ENCODE assay signal across 9 mouse cellular contexts in the genomic region with DNA sequence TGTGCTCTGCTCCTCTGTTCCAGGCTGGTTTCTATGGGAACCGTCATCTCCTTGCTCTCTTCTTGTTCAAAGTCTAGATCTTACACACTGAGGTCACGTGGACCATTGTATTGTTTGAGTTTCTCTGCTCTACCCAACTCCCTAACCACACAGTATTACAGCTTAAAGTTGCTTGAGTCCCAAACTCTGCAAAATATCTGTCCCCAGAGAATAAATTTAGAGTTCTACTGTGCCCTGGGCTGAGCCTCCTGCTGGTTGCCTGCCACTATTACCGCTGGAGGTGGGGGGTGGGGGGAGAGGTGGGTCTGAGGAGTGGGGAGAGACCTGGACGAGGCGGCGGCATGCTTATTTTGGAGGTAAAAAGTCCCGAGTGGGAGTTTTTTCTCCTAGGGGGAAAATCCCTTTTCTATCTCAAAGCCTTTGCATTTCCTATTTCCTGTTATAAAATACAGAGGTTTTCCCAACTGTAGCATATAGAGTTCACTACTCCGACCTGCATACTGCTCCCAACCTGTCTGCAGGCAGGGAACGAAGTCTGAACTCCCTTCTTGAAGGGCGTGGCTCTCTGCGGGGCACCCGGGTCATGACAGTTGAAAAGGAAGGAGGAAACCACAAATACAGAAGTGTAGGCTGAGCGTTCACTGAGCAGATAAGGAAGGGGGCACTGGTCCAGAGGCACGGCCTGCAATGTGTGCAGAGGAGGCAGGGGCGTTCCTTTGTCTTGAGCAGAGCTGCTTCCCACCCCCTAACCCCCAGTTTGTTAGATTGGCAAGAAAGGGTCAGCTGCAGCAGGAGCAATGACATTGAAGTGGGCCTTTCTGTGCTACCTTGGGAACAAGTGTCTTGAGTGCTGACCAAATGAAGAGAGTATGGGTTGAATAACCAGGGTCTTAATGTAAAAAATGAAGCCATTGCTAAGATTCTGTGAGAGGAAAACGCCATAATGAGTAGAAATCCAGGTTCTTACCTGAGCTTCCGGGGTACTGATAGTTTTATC.
DNase-seq lines count a peak whose midpoint lies in the region; ATAC-seq and TF ChIP-seq lines count a peak whose summit lies in the region.
"Had no signal": no experiment of that assay in that cellular context is flagged by ENCODE, and none has a peak within 500 bp of the region (broad histone marks: within the 10 kb centered on the region; RNA-seq: fewer than 3 reads in every experiment).

No protein-coding gene starts in this region.

- H3K9ac ChIP-seq in heart, embryonic 16.5 days (ENCODE audit: low read length): no peak overlapping the region
- H3K9ac ChIP-seq: embryonic facial prominence, embryonic 15.5 days had no signal

- H3K36me3 ChIP-seq in heart, embryonic 16.5 days (ENCODE audit: control insufficient read depth, insufficient read depth): no peaks in the 10 kb centered on the region
- no peaks in the 10 kb centered on the region for H3K36me3 ChIP-seq in forebrain, embryonic 10.5 days (replicated peaks)
- H3K36me3 ChIP-seq: embryonic facial prominence, embryonic 15.5 days had no signal

- no peak for TF ChIP-seq CTCF in gastrocnemius, adult 2 months (IDR thresholded peaks at IDR 0.05)

- H3K9me3 ChIP-seq in heart, embryonic 16.5 days (replicated peaks; ENCODE audit: control insufficient read depth, low read length): no peaks in the 10 kb centered on the region
- H3K9me3 ChIP-seq in forebrain, embryonic 10.5 days: no peaks in the 10 kb centered on the region
- H3K9me3 ChIP-seq: embryonic facial prominence, embryonic 15.5 days had no signal

- H3K27me3 ChIP-seq in heart, embryonic 16.5 days (ENCODE audit: control insufficient read depth, insufficient read depth, low read length): no peaks in the 10 kb centered on the region
- no peaks in the 10 kb centered on the region for H3K27me3 ChIP-seq in forebrain, embryonic 10.5 days (ENCODE audit: poor library complexity, severe bottlenecking)
- H3K27me3 ChIP-seq: embryonic facial prominence, embryonic 15.5 days had no signal

- no peaks in the 10 kb centered on the region for H3K4me1 ChIP-seq in heart, embryonic 16.5 days (ENCODE audit: control insufficient read depth, insufficient read depth, low read length)
- peaks cover 10% of the 10 kb centered on the region for H3K4me1 ChIP-seq in forebrain, embryonic 10.5 days
- H3K4me1 ChIP-seq: embryonic facial prominence, embryonic 15.5 days had no signal

- DNase-seq in 416B (ENCODE audit: low read depth): peak; percentile 96
- DNase-seq in thymus, postnatal 25 days: peak; percentile 68
- no peak for DNase-seq in adrenal gland, postnatal 10 days
- no peak for DNase-seq in forebrain, embryonic 10.5 days (ENCODE audit: extremely low spot score, low spot score)
- DNase-seq in gastrocnemius, adult 2 months: no peak

- no peak overlapping the region for H3K4me3 ChIP-seq in heart, embryonic 16.5 days (ENCODE audit: low read length)
- H3K4me3 ChIP-seq in forebrain, embryonic 10.5 days: no peak overlapping the region
- H3K4me3 ChIP-seq in gastrocnemius, adult 2 months: no peak overlapping the region
- H3K4me3 ChIP-seq: embryonic facial prominence, embryonic 15.5 days had no signal

- intact Hi-C loops in gastrocnemius, adult 2 months (cut with DNase I): no loop called here

- WGBS in heart, embryonic 16.5 days: 23% methylated on average over 17 of the region's 17 CpGs
- WGBS in forebrain, embryonic 10.5 days: 50% methylated on average over 17 of the region's 17 CpGs

- peak overlapping the region; percentile 43 for H3K4me2 ChIP-seq in heart, embryonic 16.5 days (ENCODE audit: low read depth, low read length)
- H3K4me2 ChIP-seq: embryonic facial prominence, embryonic 15.5 days had no signal

- peak; percentile 81 for ATAC-seq in CD4-positive, CD25-positive, alpha-beta regulatory T cell, adult 4 months
- ATAC-seq in heart, embryonic 16.5 days (replicated peaks; ENCODE audit: extremely low read depth, insufficient read depth, low FRiP score): peak; percentile 66; the same call in 1 of the 2 replicates
- ATAC-seq in megakaryocyte, adult 5-6 weeks (ENCODE audit: poor library complexity, severe bottlenecking): peak; percentile 94

- H3K27ac ChIP-seq in heart, embryonic 16.5 days (ENCODE audit: low read length): no peak overlapping the region
- no peak overlapping the region for H3K27ac ChIP-seq in forebrain, embryonic 10.5 days
- no peak overlapping the region for H3K27ac ChIP-seq in gastrocnemius, adult 2 months
- H3K27ac ChIP-seq: embryonic facial prominence, embryonic 15.5 days had no signal

Comparison
In these comparisons a context has a peak if more than half of its experiments do, and no peak if none do; other contexts are left out.
1. DNase-seq: peak in 416B (single experiment) and thymus, postnatal 25 days (single experiment); none in adrenal gland, postnatal 10 days (single experiment), forebrain, embryonic 10.5 days (single experiment) and gastrocnemius, adult 2 months (single experiment).
2. Peak in every context shown above with its lines, with median percentiles within 50 percentile points of each other: ATAC-seq.